Mouse (Mus musculus): ENCODE data around the gene Eya3.

GRCm38 (mm10) chr4:132605816-132606215 is 33.0 kb upstream of the Eya3 start:
- no peak for TF ChIP-seq EP300 (IDR thresholded peaks at IDR 0.05; ENCODE audit: low read depth)
- no peak for TF ChIP-seq CTCF (IDR thresholded peaks at IDR 0.05; ENCODE audit: low read depth)

All from liver, embryonic 14.5 days (tissue).